Comparison of ENCODE assay signal across 18 mouse cellular contexts in genomic region chr9:57386926-57387325, GRCm38 (mm10). TPM values are rescaled to one million over a fixed set of nuclear protein-coding genes. Genes with fewer than 3 reads are reported as not detected.
DNase-seq lines count a peak whose midpoint lies in the region.
"Had no signal": no experiment of that assay in that cellular context is flagged by ENCODE, and none has a peak within 500 bp of the region (broad histone marks: within the 10 kb centered on the region; RNA-seq: fewer than 3 reads in every experiment).

No protein-coding gene starts in this region.

- DNase-seq in heart, adult 18-20 months: peak; percentile 41 to 43
- no peak for DNase-seq in heart, postnatal 25 days (ENCODE audit: low spot score)
- DNase-seq in testis, postnatal 10 days (ENCODE audit: low spot score): peak; percentile 41
- DNase-seq in testis, postnatal 14 days (ENCODE audit: low spot score): no peak
- DNase-seq in heart, postnatal 10 days: peak; percentile 59 to 64
- DNase-seq in kidney, postnatal 36 days: no peak
- no peak for DNase-seq in thymus, postnatal 0 days (ENCODE audit: low spot score)
- DNase-seq: cerebellum, adult 11 months; cerebellum, adult 9-10 months; cerebellum, postnatal 36 days; gastrocnemius, postnatal 10 days; kidney, adult 8-10 months; layer of hippocampus, adult 9-11 months; liver, embryonic 13.5 days; lung, adult 18-20 months; lung, postnatal 10 days; thymus, adult 18-20 months; thymus, postnatal 36 days had no signal

- intact Hi-C loops in heart, postnatal 25 days (cut with DNase I): no loop called here
- intact Hi-C loops in heart, postnatal 10 days (cut with DNase I): loop anchor here (5.0 kb wide), 1 partner anchor 35 kb away; no protein-coding TSS in a partner anchor

RNA-seq across cellular contexts. Expression of gene Ppcdc, which starts 53.0 kb away (rescaled TPM):
- 1 to 10 TPM; 7.8 to 8.6 TPM for total RNA-seq in heart, adult 18-20 months (2021)
- 1 to 10 TPM; 7.8 to 8.7 TPM for total RNA-seq in heart, postnatal 25 days (2021)
- total RNA-seq in heart, postnatal 10 days (2021): 1 to 10 TPM; 5.7 to 9.5 TPM
- polyA plus RNA-seq in thymus, postnatal 0 days (2015; fragmentation: Nextera tagmentation; extraction: Ambion mirVana): 50.9 and 62.5 TPM in 2 replicates

Comparison
In these comparisons a context has a peak if more than half of its experiments do, and no peak if none do; other contexts are left out.
1. DNase-seq: peak in heart, adult 18-20 months (2 of 2), testis, postnatal 10 days (single experiment) and heart, postnatal 10 days (2 of 2); none in heart, postnatal 25 days (single experiment), testis, postnatal 14 days (single experiment), kidney, postnatal 36 days (0 of 2) and thymus, postnatal 0 days (single experiment).